Mouse (Mus musculus) MEL (cell line): ENCODE measurements at regions not wholly inside any gene's neighbourhood (a gene's known extent, or its start where the extent isn't known, plus 50 kb on each side); places are given as distances from the start of the nearest gene placed in this dataset.

Source experiments
- CHD2 ChIP-seq: IDR thresholded peaks from 2 replicates; pipeline ENCODE4 v1.6.1; 2011; ENCODE audit warnings: low read length, improper control_type of control experiment
- CTCF ChIP-seq, 3 experiments: IDR thresholded peaks in 2 of 3; conservative IDR thresholded peaks in 1 of 3; 2 replicates each; pipeline ENCODE4 v1.5.1; 2011 to 2012; ENCODE audit warnings: low read length in 3 of 3, low read depth in 2 of 3, mild to moderate bottlenecking in 2 of 3, improper control_type of control experiment in 1 of 3, inconsistent platforms in 1 of 3, mixed read lengths in 1 of 3, moderate library complexity in 1 of 3; ENCODE audit not compliant: control insufficient read depth in 1 of 3, insufficient read depth in 1 of 3, poor library complexity in 1 of 3, severe bottlenecking in 1 of 3
- EP300 ChIP-seq, 2 experiments: IDR thresholded peaks; 2 replicates each; pipeline ENCODE4 v1.6.1; 2011; ENCODE audit warnings: improper control_type of control experiment in 2 of 2, low read length in 2 of 2, low read depth in 1 of 2, mild to moderate bottlenecking in 1 of 2
- ETS1 ChIP-seq: IDR thresholded peaks from 2 replicates; pipeline ENCODE4 v1.6.1; 2012; ENCODE audit warnings: low read depth, mild to moderate bottlenecking, inconsistent platforms, low read length, improper control_type of control experiment, moderate library complexity
- KAT2A ChIP-seq: conservative IDR thresholded peaks from 2 replicates; pipeline ENCODE4 v1.6.1; 2012; ENCODE audit warnings: low read depth, low read length, improper control_type of control experiment, inconsistent platforms
- MAX ChIP-seq: IDR thresholded peaks from 2 replicates; pipeline ENCODE4 v1.6.1; 2011; ENCODE audit warnings: low read length, improper control_type of control experiment
- MYC ChIP-seq: IDR thresholded peaks from 2 replicates; pipeline ENCODE4 v1.6.1; 2011; ENCODE audit warnings: low read depth, mild to moderate bottlenecking, low read length, improper control_type of control experiment, moderate library complexity
- POLR2A ChIP-seq, 2 experiments: IDR thresholded peaks; 2 replicates each; pipeline ENCODE4 v1.6.1; 2011 to 2012; ENCODE audit warnings: low read length in 2 of 2, mild to moderate bottlenecking in 2 of 2, control low read depth in 1 of 2, improper control_type of control experiment in 1 of 2, low read depth in 1 of 2, moderate library complexity in 1 of 2; ENCODE audit not compliant: control insufficient read depth in 1 of 2, insufficient read depth in 1 of 2, poor library complexity in 1 of 2
- POLR2AphosphoS2 ChIP-seq: IDR thresholded peaks from 2 replicates; pipeline ENCODE4 v1.6.1; 2011; ENCODE audit warnings: low read length, improper control_type of control experiment
- RCOR1 ChIP-seq: IDR thresholded peaks from 2 replicates; pipeline ENCODE4 v1.6.1; 2012; ENCODE audit warnings: low read depth, mild to moderate bottlenecking, inconsistent platforms, low read length, improper control_type of control experiment
- TCF12 ChIP-seq: IDR thresholded peaks from 2 replicates; pipeline ENCODE4 v1.6.1; 2014; ENCODE audit warnings: low read depth, mild to moderate bottlenecking, inconsistent platforms, low read length, improper control_type of control experiment, moderate library complexity
- USF2 ChIP-seq, 2 experiments: IDR thresholded peaks; 2 replicates each; pipeline ENCODE4 v1.6.1; 2011 to 2012; ENCODE audit warnings: improper control_type of control experiment in 2 of 2, low read length in 2 of 2, borderline replicate concordance in 1 of 2, inconsistent platforms in 1 of 2, low read depth in 1 of 2, mild to moderate bottlenecking in 1 of 2; ENCODE audit not compliant: insufficient read depth in 1 of 2

- TF ChIP-seq POLR2AphosphoS2 (no peak), RCOR1 (no peak), POLR2A (IDR thresholded peaks at IDR 0.05; ENCODE audit: control insufficient read depth in 1 of 2, insufficient read depth in 1 of 2, low read depth in 1 of 2, low read length in 2 of 2, poor library complexity in 1 of 2) (no peak), CTCF (IDR thresholded peaks at IDR 0.05 in 2 of 3, conservative IDR thresholded peaks at IDR 0.05 in 1 of 3; ENCODE audit: control insufficient read depth in 1 of 3, insufficient read depth in 1 of 3, low read depth in 2 of 3, low read length in 3 of 3, poor library complexity in 1 of 3, severe bottlenecking in 1 of 3) (no peak), MAX (no peak), ETS1 (no peak), CHD2 (no peak), KAT2A (no peak), MYC (no peak), EP300 (IDR thresholded peaks at IDR 0.05; ENCODE audit: low read depth in 1 of 2, low read length in 2 of 2) (no peak), USF2 (IDR thresholded peaks at IDR 0.05; ENCODE audit: borderline replicate concordance in 1 of 2, insufficient read depth in 1 of 2, low read depth in 1 of 2, low read length in 2 of 2) (no peak), TCF12 (no peak)
Observed at GRCm38 (mm10) chr12:26774016-26774415, 305.0 kb downstream of the Cmpk2 start.
